Mouse (Mus musculus) olfactory bulb, adult 2 months (tissue): ENCODE measurements around the gene Gmppb.

Source experiments
- CTCF ChIP-seq: fragments of 200-500 bp; IDR thresholded peaks from 2 replicates; pipeline ENCODE4 v1.5.1; 2012; ENCODE audit warnings: low read depth, mild to moderate bottlenecking, low read length, moderate library complexity; ENCODE audit not compliant: insufficient read depth
- POLR2A ChIP-seq: fragments of 200-500 bp; IDR thresholded peaks from 2 replicates; pipeline ENCODE4 v1.6.1; 2012; ENCODE audit warnings: mild to moderate bottlenecking, low read depth, low read length, moderate library complexity; ENCODE audit not compliant: insufficient read depth

DNA sequence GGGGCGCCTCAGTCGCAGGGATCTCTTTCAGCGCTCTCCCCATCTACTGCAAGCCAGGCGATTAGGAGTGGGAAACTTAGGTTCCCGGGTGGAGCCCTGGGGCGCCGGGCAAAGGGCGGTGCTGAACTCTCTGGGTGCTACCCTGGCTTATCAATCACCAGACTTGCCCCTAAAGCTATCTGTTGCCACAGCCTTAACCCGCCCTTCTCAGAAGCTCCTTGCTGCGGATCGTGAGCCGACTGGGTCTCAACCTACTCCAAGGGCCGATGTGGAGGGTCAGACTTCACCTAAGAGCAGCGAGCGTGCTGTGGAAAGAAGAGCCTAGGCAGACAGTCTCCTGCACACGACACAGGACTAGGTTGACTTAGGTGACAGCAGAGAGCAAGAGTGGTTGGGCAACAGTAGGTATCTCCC is 46.0 kb downstream of the Gmppb start:
- no peak for TF ChIP-seq CTCF
- no peak for TF ChIP-seq POLR2A
